Mouse (Mus musculus): ENCODE data around the gene F830045P16Rik. TPM values are rescaled to one million over a fixed set of nuclear protein-coding genes. Genes with fewer than 3 reads are reported as not detected.

Gene F830045P16Rik
- polyA plus RNA-seq (2015; fragmentation: Nextera tagmentation; extraction: Ambion mirVana), result not detected in 2 replicates

DNA sequence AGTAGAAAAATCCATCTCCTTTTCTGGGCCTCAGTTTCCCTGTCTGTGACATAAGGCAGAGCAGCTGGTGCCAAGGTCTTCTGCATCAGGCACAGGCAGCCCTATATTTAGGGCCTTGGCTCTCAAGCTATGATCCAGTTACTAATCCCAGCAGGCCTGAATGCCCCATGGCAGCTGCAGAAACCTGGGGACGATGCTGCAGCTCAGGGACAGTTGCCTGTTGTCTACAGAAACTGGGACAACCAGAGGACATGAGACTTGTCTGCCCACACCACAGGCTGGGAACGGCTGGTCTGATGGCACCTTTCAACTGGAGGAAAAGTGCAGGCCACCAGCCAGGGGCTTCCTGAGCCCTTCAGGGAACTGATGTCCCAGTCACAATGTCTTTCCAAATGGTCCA lies at the start of gene F830045P16Rik:
Gene F830045P16Rik, minus strand, starts transcription at position 226 of the 400 bp plus-strand sequence.
- Histone ChIP-seq H3K27me3 (ENCODE audit: control insufficient read depth, insufficient read depth, low read depth, low read length) (no peaks in the 10 kb centered on the region), H3K9ac (ENCODE audit: low read length) (no peak within 1 kb of the TSS), H3K4me3 (ENCODE audit: low read length) (no peak within 1 kb of the TSS), H3K27ac (ENCODE audit: low read length) (no peak within 1 kb of the TSS), H3K9me3 (ENCODE audit: control insufficient read depth, low read length) (no peaks in the 10 kb centered on the region), H3K36me3 (ENCODE audit: control insufficient read depth, insufficient read depth, low read length) (no peaks in the 10 kb centered on the region), H3K4me2 (ENCODE audit: low read depth, low read length) (no peak within 1 kb of the TSS), H3K4me1 (replicated peaks; ENCODE audit: control insufficient read depth, insufficient read depth, low read length) (no peaks in the 10 kb centered on the region)
- no peak for ATAC-seq (ENCODE audit: low read depth)
- WGBS, result 55% methylated on average over 2 of the region's 2 CpGs

DNA sequence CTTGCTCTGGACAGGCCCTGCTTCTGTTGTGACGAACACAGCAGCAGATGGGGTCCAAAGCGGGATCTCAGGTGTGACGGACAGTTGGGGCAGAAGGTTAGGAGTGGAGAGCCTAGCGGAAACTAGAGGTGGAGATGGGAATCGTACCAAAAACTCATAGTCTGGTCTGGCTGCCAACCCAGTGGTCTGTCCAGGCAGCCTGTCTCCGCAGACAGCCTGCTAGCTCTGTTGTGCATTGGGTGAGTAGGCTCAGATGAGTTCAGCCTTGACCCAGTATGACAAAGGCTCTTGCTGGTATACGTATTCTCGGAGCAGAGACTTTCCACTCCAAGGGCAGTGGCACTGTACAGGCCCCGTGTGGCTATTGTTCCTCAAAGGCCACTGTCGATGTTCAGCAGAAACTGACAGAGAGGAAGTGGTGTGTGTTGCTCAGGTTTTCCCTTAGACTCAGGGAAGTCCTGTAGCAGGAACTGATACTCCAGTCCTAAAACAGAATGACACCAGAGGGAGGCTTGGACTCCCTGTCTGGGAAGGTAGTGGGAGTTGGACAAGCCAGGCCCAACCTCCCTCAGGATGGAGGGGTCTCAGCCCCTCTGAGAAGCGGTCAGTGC lies 49.6 kb upstream of the F830045P16Rik start:
- H3K4me3 ChIP-seq (ENCODE audit: low read length), result no peak overlapping the region
- no peaks in the 10 kb centered on the region for H3K36me3 ChIP-seq (ENCODE audit: control insufficient read depth, insufficient read depth, low read length)
- 66% methylated on average over 11 of the region's 11 CpGs for WGBS

DNA sequence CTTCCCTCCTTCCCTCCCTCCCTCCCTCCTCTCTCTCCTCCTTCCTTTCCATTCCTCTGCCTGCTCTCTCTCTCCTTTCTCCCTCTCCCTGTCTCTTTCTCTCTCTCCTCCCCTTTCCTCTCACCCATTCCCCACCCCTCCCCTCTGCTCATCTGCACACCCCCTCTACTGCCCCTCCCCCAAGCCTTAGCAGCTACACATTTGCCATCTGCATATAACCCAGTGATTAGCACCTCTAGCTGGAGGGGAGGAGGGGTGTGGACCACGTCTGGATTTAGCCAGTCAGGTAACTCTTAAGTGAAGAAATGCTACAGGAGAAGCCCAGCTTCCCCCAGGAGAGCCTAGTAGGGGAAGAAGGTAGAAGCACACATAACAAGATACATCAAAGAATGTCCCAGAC lies 48.5 kb upstream of the F830045P16Rik start:
- no peaks in the 10 kb centered on the region for H3K4me1 ChIP-seq (replicated peaks; ENCODE audit: control insufficient read depth, insufficient read depth, low read length)
- H3K9ac ChIP-seq (ENCODE audit: low read length), result no peak overlapping the region
- 21% methylated on average over 1 of the region's 1 CpGs for WGBS
- no peaks in the 10 kb centered on the region for H3K9me3 ChIP-seq (ENCODE audit: control insufficient read depth, low read length)
- no peaks in the 10 kb centered on the region for H3K36me3 ChIP-seq (ENCODE audit: control insufficient read depth, insufficient read depth, low read length)
- H3K4me2 ChIP-seq (ENCODE audit: low read depth, low read length), result no peak overlapping the region
- H3K27ac ChIP-seq (ENCODE audit: low read length), result no peak overlapping the region
- no peak for ATAC-seq (ENCODE audit: low read depth)
- H3K4me3 ChIP-seq (ENCODE audit: low read length), result no peak overlapping the region
- no peaks in the 10 kb centered on the region for H3K27me3 ChIP-seq (ENCODE audit: control insufficient read depth, insufficient read depth, low read depth, low read length)

More for the DNA sequence above, 49.6 kb upstream of the F830045P16Rik start:
- Histone ChIP-seq H3K9me3 (ENCODE audit: control insufficient read depth, low read length) (no peaks in the 10 kb centered on the region), H3K27ac (ENCODE audit: low read length) (no peak overlapping the region), H3K4me1 (replicated peaks; ENCODE audit: control insufficient read depth, insufficient read depth, low read length) (no peaks in the 10 kb centered on the region), H3K4me2 (ENCODE audit: low read depth, low read length) (no peak overlapping the region), H3K9ac (ENCODE audit: low read length) (no peak overlapping the region), H3K27me3 (ENCODE audit: control insufficient read depth, insufficient read depth, low read depth, low read length) (no peaks in the 10 kb centered on the region; the same call in 1 of the 2 replicates)
- ATAC-seq (ENCODE audit: low read depth), result no peak

DNA sequence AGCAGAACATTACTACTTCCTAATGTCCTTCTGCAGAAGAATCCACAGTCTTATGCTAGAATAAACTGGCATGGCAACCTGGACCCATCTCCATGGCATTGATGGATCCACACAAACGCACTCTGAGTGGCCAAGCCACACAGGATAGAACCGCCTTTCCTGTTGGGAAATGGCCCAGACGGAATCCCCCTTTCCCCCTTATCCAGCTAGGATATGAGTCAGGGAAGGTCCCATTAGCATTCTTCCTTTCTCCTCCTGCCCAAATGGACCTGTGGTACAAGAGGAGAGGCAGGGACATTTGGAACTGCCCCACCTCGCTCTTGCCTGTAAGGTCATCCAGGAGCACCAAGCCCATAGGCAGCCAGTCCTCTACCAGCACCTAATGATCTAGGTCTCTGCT lies 45.9 kb upstream of the F830045P16Rik start:
- no peak overlapping the region for H3K9ac ChIP-seq (ENCODE audit: low read length)
- no peak for ATAC-seq (ENCODE audit: low read depth)
- no peak overlapping the region for H3K4me3 ChIP-seq (ENCODE audit: low read length)
- no peaks in the 10 kb centered on the region for H3K9me3 ChIP-seq (ENCODE audit: control insufficient read depth, low read length)
- no peaks in the 10 kb centered on the region for H3K36me3 ChIP-seq (ENCODE audit: control insufficient read depth, insufficient read depth, low read length)
- H3K4me1 ChIP-seq (replicated peaks; ENCODE audit: control insufficient read depth, insufficient read depth, low read length), result no peaks in the 10 kb centered on the region
- no peaks in the 10 kb centered on the region for H3K27me3 ChIP-seq (ENCODE audit: control insufficient read depth, insufficient read depth, low read depth, low read length)
- WGBS, result 62% methylated on average over 4 of the region's 4 CpGs
- no peak overlapping the region for H3K4me2 ChIP-seq (ENCODE audit: low read depth, low read length)
- no peak overlapping the region for H3K27ac ChIP-seq (ENCODE audit: low read length)

DNA sequence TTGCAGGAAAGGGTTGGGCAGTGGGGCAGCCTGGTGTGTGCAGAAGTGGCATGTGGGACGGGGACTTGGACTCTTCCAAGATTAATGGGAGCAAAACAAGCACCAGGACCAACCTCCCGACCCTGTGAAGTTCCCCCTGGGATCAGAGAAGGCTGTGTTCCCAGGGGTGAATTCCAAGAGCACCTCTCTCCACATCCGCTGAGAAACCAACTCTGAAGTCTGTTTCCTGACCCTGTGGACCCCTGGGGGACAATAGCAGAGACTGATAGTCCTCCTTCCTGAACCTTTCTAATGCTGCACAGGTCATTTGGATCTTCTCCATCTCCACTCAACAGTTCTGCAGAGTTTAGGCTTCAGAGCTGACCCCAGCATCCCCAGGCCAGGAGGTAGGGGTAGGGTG lies 45.4 kb upstream of the F830045P16Rik start:
- H3K4me1 ChIP-seq (replicated peaks; ENCODE audit: control insufficient read depth, insufficient read depth, low read length), result no peaks in the 10 kb centered on the region
- H3K36me3 ChIP-seq (ENCODE audit: control insufficient read depth, insufficient read depth, low read length), result no peaks in the 10 kb centered on the region
- H3K9me3 ChIP-seq (ENCODE audit: control insufficient read depth, low read length), result no peaks in the 10 kb centered on the region
- WGBS, result 23% methylated on average over 3 of the region's 3 CpGs
- no peaks in the 10 kb centered on the region for H3K27me3 ChIP-seq (ENCODE audit: control insufficient read depth, insufficient read depth, low read depth, low read length)
- H3K9ac ChIP-seq (ENCODE audit: low read length), result no peak overlapping the region
- no peak overlapping the region for H3K4me2 ChIP-seq (ENCODE audit: low read depth, low read length)
- no peak overlapping the region for H3K4me3 ChIP-seq (ENCODE audit: low read length)
- no peak for ATAC-seq (ENCODE audit: low read depth)
- no peak overlapping the region for H3K27ac ChIP-seq (ENCODE audit: low read length)

DNA sequence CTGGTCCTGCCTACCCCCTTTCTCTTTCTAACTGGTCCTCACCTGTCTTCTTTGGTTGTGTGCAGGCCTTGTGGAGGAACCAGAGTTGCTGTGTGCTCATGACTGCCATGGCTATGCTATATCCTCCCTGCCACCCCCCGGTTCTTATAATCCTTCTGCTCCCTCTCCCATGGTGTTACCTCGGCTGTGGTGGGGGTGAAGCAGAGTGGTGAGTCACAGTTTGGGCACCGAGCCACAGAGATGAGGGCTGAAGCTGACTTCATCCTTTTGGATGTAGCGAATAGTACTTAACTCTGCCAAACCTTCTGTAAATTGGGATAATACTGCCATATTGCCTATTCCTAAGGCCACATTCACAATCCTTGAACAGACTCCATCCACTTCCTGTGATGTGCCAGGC lies 44.3 kb upstream of the F830045P16Rik start:
- H3K4me3 ChIP-seq (ENCODE audit: low read length), result no peak overlapping the region
- no peak for ATAC-seq (ENCODE audit: low read depth)
- no peaks in the 10 kb centered on the region for H3K4me1 ChIP-seq (replicated peaks; ENCODE audit: control insufficient read depth, insufficient read depth, low read length)
- no peaks in the 10 kb centered on the region for H3K36me3 ChIP-seq (ENCODE audit: control insufficient read depth, insufficient read depth, low read length)
- H3K9me3 ChIP-seq (ENCODE audit: control insufficient read depth, low read length), result no peaks in the 10 kb centered on the region
- H3K4me2 ChIP-seq (ENCODE audit: low read depth, low read length), result no peak overlapping the region
- H3K9ac ChIP-seq (ENCODE audit: low read length), result no peak overlapping the region
- no peaks in the 10 kb centered on the region for H3K27me3 ChIP-seq (ENCODE audit: control insufficient read depth, insufficient read depth, low read depth, low read length)
- no peak overlapping the region for H3K27ac ChIP-seq (ENCODE audit: low read length)
- WGBS, result 73% methylated on average over 4 of the region's 4 CpGs

DNA sequence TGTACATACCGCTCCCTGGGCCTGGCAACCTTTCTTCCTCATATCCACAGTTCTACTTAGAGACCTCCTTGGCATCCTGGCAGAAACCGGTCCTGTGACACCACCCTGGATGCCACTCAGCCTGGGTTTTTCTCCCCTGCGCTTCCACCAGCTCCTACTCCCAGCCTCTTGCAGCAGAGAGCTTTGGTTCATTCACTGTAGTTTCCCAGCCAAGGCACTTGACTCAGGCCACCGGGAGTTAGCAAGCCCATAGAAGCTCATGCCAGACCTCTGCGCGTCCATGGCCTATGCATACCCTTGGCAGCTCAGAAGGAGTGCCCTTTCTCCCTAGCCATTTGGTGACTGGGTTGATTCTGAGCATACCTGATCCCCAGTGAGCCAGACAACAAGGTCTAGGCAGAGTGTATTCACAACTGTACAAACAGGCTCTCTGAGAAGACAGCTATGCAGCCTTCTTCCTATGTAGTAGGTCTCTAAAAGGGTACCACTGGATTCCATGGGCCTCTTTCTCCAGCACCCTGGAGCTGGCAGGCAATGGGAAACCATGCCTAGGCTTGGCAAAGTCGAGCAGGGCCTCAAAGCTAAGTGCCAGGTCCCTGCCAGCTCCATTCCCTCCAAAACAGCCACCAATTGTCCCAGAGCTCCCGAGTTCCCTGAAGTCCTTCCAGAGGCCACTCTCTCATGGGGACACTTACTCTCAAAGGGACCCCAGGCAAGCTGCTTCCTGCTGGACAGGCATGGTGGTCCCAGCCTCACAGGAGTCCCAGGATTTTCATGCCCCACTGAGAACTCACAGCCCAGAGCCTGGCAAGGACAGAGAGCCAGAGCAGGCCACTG lies 40.4 kb upstream of the F830045P16Rik start:
- H3K4me2 ChIP-seq (ENCODE audit: low read depth, low read length), result no peak overlapping the region
- no peak for ATAC-seq (ENCODE audit: low read depth)
- peaks cover 10% of the 10 kb centered on the region; the same call in 1 of the 2 replicates for H3K27me3 ChIP-seq (ENCODE audit: control insufficient read depth, insufficient read depth, low read depth, low read length)
- 74% methylated on average over 8 of the region's 8 CpGs for WGBS
- no peaks in the 10 kb centered on the region for H3K4me1 ChIP-seq (replicated peaks; ENCODE audit: control insufficient read depth, insufficient read depth, low read length)
- no peak overlapping the region for H3K27ac ChIP-seq (ENCODE audit: low read length)
- no peaks in the 10 kb centered on the region for H3K36me3 ChIP-seq (ENCODE audit: control insufficient read depth, insufficient read depth, low read length)
- no peak overlapping the region for H3K4me3 ChIP-seq (ENCODE audit: low read length)
- H3K9me3 ChIP-seq (ENCODE audit: control insufficient read depth, low read length), result no peaks in the 10 kb centered on the region
- no peak overlapping the region for H3K9ac ChIP-seq (ENCODE audit: low read length)

DNA sequence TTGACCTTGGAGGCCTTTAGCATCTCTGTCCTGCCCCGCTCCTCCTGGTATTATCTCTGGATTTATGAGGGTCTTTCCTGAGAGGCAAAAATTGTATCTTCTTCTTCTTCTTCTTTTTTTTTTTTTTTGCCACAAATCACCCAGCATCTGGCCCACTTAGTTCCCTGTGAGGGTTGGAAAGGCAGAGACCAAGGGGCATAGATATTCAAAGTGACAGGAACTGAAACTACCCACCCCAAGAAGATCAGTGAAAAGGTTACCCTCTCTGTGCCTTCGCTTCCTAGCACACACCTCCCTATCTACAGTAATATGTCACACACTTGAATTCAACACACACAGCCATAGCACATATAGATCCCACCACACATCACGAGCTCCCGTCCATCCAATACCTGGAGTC lies 38.7 kb upstream of the F830045P16Rik start:
- WGBS, result 83% methylated on average over 4 of the region's 4 CpGs
- H3K4me1 ChIP-seq (replicated peaks; ENCODE audit: control insufficient read depth, insufficient read depth, low read length), result no peaks in the 10 kb centered on the region
- no peaks in the 10 kb centered on the region for H3K9me3 ChIP-seq (ENCODE audit: control insufficient read depth, low read length)
- ATAC-seq (ENCODE audit: low read depth), result no peak
- H3K4me3 ChIP-seq (ENCODE audit: low read length), result no peak overlapping the region
- no peaks in the 10 kb centered on the region for H3K36me3 ChIP-seq (ENCODE audit: control insufficient read depth, insufficient read depth, low read length)
- H3K27ac ChIP-seq (ENCODE audit: low read length), result no peak overlapping the region
- H3K9ac ChIP-seq (ENCODE audit: low read length), result no peak overlapping the region
- H3K4me2 ChIP-seq (ENCODE audit: low read depth, low read length), result no peak overlapping the region
- H3K27me3 ChIP-seq (ENCODE audit: control insufficient read depth, insufficient read depth, low read depth, low read length), result peaks cover 12% of the 10 kb centered on the region; the same call in 1 of the 2 replicates

DNA sequence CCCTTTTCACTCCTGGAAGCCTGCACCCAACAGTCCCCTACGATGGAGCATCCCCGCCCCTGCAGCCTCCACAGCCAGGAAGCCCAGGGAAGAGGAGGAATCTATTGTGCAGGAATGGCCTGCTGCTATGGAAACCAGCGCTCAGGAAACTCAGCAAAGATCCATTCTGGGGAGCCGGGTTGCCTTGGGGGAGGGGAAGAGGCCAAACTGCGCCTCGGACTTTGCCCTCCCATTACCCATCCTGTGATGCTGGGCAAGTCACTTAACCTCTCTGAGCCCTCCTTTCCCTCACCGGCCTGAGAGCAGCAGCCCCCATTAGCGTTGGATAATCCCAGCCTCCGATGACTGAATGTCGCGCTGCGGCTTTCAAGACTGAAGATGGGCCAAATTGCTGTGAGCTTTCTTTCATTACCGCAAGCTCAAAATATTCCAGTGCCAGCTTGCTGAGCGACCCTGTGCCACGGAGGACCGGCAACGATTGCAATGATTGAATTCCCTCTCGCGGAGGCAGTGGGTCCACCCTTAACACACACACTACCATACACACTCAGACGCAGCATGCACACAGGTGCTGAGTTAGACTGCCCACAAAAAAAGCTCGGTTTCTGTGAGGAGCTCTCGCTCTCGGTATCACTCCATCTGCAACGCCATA lies 38.1 kb upstream of the F830045P16Rik start:
- H3K36me3 ChIP-seq (ENCODE audit: control insufficient read depth, insufficient read depth, low read length), result no peaks in the 10 kb centered on the region
- H3K9me3 ChIP-seq (ENCODE audit: control insufficient read depth, low read length), result no peaks in the 10 kb centered on the region
- no peak overlapping the region for H3K4me3 ChIP-seq (ENCODE audit: low read length)
- no peak overlapping the region for H3K4me2 ChIP-seq (ENCODE audit: low read depth, low read length)
- no peak overlapping the region for H3K27ac ChIP-seq (ENCODE audit: low read length)
- 16% methylated on average over 24 of the region's 24 CpGs for WGBS
- no peaks in the 10 kb centered on the region for H3K4me1 ChIP-seq (replicated peaks; ENCODE audit: control insufficient read depth, insufficient read depth, low read length)
- peaks cover 12% of the 10 kb centered on the region; the same call in 1 of the 2 replicates for H3K27me3 ChIP-seq (ENCODE audit: control insufficient read depth, insufficient read depth, low read depth, low read length)
- ATAC-seq (ENCODE audit: low read depth), result no peak
- H3K9ac ChIP-seq (ENCODE audit: low read length), result no peak overlapping the region

Data from lung, embryonic 16.5 days (tissue).